Mouse (Mus musculus) liver, postnatal 0 days (tissue): Measurements from ENCODE around the gene Rmi2.

ENCODE experiments used
- CTCF ChIP-seq: sonication (generic); IDR thresholded peaks from 2 replicates; pipeline ENCODE4 v1.5.1; 2016; ENCODE audit warnings: antibody characterized with exemption, low read depth
- EP300 ChIP-seq: IDR thresholded peaks from 2 replicates; pipeline ENCODE4 v1.6.1; 2016; ENCODE audit warnings: antibody characterized with exemption, low read depth, mild to moderate bottlenecking

- TF ChIP-seq CTCF (no peak), EP300 (no peak)
Observed at GRCm38 (mm10) chr16:10834911-10835587, at the start of gene Rmi2.
